Mouse (Mus musculus) ES-E14 (cell line): ENCODE measurements at regions not wholly inside any gene's neighbourhood (a gene's known extent, or its start where the extent isn't known, plus 50 kb on each side); places are given as distances from the start of the nearest gene placed in this dataset.

Experiments
- CHD2 ChIP-seq: IDR thresholded peaks from 2 replicates; pipeline ENCODE4 v1.6.1; 2014; ENCODE audit warnings: mild to moderate bottlenecking, low read depth, low read length, inconsistent platforms
- HCFC1 ChIP-seq: IDR thresholded peaks from 2 replicates; pipeline ENCODE4 v1.6.1; 2012; ENCODE audit warnings: low read length, inconsistent platforms, borderline replicate concordance; ENCODE audit not compliant: insufficient read depth
- MAFK ChIP-seq: IDR thresholded peaks from 2 replicates; pipeline ENCODE4 v1.6.1; 2014; ENCODE audit warnings: mild to moderate bottlenecking, low read depth, low read length, inconsistent platforms; ENCODE audit not compliant: insufficient read depth
- ZC3H11A ChIP-seq: IDR thresholded peaks from 2 replicates; pipeline ENCODE4 v1.6.1; 2012; ENCODE audit warnings: low read depth, mild to moderate bottlenecking, inconsistent platforms, low read length, borderline replicate concordance
- ZNF384 ChIP-seq: IDR thresholded peaks from 2 replicates; pipeline ENCODE4 v1.6.1; 2012; ENCODE audit warnings: low read depth, low read length, inconsistent platforms

DNA sequence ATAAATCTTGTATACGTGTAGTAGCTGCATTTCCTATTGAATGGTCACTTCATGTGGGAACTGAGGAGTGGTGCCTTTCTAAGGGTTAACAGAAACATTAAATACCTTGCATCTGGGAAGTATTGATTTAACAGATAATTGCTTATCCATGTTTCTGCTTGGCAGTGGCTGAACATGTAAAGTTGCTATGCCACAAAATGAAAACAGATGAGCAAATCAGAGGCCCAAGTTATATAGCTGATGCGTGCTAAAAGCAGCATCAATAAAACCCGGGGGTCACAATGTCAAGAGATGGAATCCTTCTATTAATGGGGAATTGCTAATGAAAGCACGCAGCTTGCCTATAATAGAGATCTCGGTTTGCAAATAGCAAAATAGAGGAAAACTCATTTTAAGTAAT is 227.8 kb upstream of the Frg1 start:
- TF ChIP-seq ZNF384 = no peak
- no peak for TF ChIP-seq CHD2
- TF ChIP-seq HCFC1 = no peak
- TF ChIP-seq ZC3H11A = no peak
- no peak for TF ChIP-seq MAFK
